Mouse (Mus musculus) forebrain, embryonic 16.5 days (tissue): ENCODE results near the gene Hba-a1. TPM values are rescaled to one million over a fixed set of nuclear protein-coding genes. Genes with fewer than 3 reads are reported as not detected.
A peak's percentile ranks its signal among the peaks of the same experiment; 100 is the strongest.
"Not testable (repeated sequence)": the region's sequence is repeated elsewhere in the genome, so short reads cannot be mapped to it uniquely, and the experiment has no call there.

Source experiments
- ATAC-seq: fragments of 200-750 bp; cut with Nextera tagmentation; 2 replicates; pipeline ENCODE4 v1.8.0; 2017; ENCODE audit warnings: mild to moderate bottlenecking, moderate library complexity
- H3K27ac ChIP-seq: fragments of 300-500 bp; sonication (generic); 2 replicates; pipeline ENCODE4 v1.5.1; 2014; ENCODE audit warnings: low read length, control low read depth
- H3K27me3 ChIP-seq: fragments of 300-500 bp; sonication (generic); replicated peaks from 2 replicates; pipeline ENCODE4 v1.6.1; 2014; ENCODE audit warnings: low read length; ENCODE audit not compliant: control insufficient read depth, insufficient read depth
- H3K36me3 ChIP-seq: fragments of 300-500 bp; sonication (generic); 2 replicates; pipeline ENCODE4 v1.6.1; 2014; ENCODE audit not compliant: control insufficient read depth, insufficient read depth
- H3K4me1 ChIP-seq: fragments of 300-500 bp; sonication (generic); replicated peaks from 2 replicates; pipeline ENCODE4 v1.6.1; 2014; ENCODE audit warnings: low read length; ENCODE audit not compliant: control insufficient read depth, insufficient read depth
- H3K4me2 ChIP-seq: fragments of 300-500 bp; sonication (generic); 2 replicates; pipeline ENCODE4 v1.6.1; 2014; ENCODE audit warnings: mild to moderate bottlenecking, low read length, control low read depth
- H3K4me3 ChIP-seq: fragments of 300-500 bp; sonication (generic); replicated peaks from 2 replicates; pipeline ENCODE4 v1.5.1; 2014; ENCODE audit warnings: mild to moderate bottlenecking, low read length, control low read depth
- H3K9ac ChIP-seq: fragments of 300-500 bp; sonication (generic); replicated peaks from 2 replicates; pipeline ENCODE4 v1.6.1; 2014; ENCODE audit warnings: low read depth, low read length, control low read depth
- H3K9me3 ChIP-seq: fragments of 300-500 bp; sonication (generic); 2 replicates; pipeline ENCODE4 v1.6.1; 2016; ENCODE audit warnings: low read length; ENCODE audit not compliant: control insufficient read depth
- WGBS: fragments of 180-500 bp; shearing (Covaris S2); extraction: QIAGEN DNeasy Blood & Tissue Kit; methylation state at CpG from one replicate; pipeline ENCODE4 v1.1.7; 2014; 5-methylcytosine and 5-hydroxymethylcytosine counted together
- polyA plus RNA-seq: library from polyadenylated mRNA; unstranded; fragments of >200 nt; fragmentation: Nextera tagmentation; extraction: Ambion mirVana; gene quantifications from 2 replicates; pipeline ENCODE4 v1.2.1, GENCODE M21; 2015

Gene Hba-a1
- polyA plus RNA-seq, 1 experiment from 2014 or later, result 2,173 TPM

GRCm38 (mm10) chr11:32286695-32287492, 3.6 kb downstream of the Hba-a1 start, which contains the start of gene Hbq1b:
Gene Hbq1b (plus strand): TSS chr11:32286965.
- H3K27me3 ChIP-seq, H3K4me1 ChIP-seq, H3K36me3 ChIP-seq, H3K27ac ChIP-seq, H3K9me3 ChIP-seq: not testable (repeated sequence)
- Histone ChIP-seq H3K4me2 (peak within 1 kb of the TSS; percentile 42), H3K9ac (peak within 1 kb of the TSS; percentile 36; the same call in 1 of the 2 replicates), H3K4me3 (peak within 1 kb of the TSS; percentile 32)
- ATAC-seq, result peak; percentile 86
- 20% methylated on average over 30 of the region's 33 CpGs for WGBS

- 0 out of 2 replicates have a peak, but pooled peaks cover 2% of the 10 kb centered on the region for H3K27me3 ChIP-seq
- H3K9me3 ChIP-seq, result no peaks in the 10 kb centered on the region
- no peak overlapping the region for H3K4me2 ChIP-seq
- H3K27ac ChIP-seq, result no peak overlapping the region
- no peak for ATAC-seq
- WGBS, result 72% methylated on average over 9 of the region's 9 CpGs
- H3K4me3 ChIP-seq, result no peak overlapping the region; the same call in 1 of the 2 replicates
- H3K36me3 ChIP-seq, result no peaks in the 10 kb centered on the region
- H3K4me1 ChIP-seq, result 0 out of 2 replicates have a peak, but pooled peaks cover 2% of the 10 kb centered on the region
- H3K9ac ChIP-seq, result no peak overlapping the region
Measured at GRCm38 (mm10) chr11:32287493-32287825, 4.1 kb downstream of the Hba-a1 start.

GRCm38 (mm10) chr11:32292819-32293218, 9.5 kb downstream of the Hba-a1 start:
- not testable (repeated sequence) for H3K9me3 ChIP-seq, ATAC-seq, H3K27ac ChIP-seq, H3K4me3 ChIP-seq, H3K36me3 ChIP-seq, H3K27me3 ChIP-seq, H3K4me2 ChIP-seq, H3K4me1 ChIP-seq, H3K9ac ChIP-seq
- 85% methylated on average over 4 of the region's 4 CpGs for WGBS

- not testable (repeated sequence) for H3K9ac ChIP-seq, H3K27me3 ChIP-seq, H3K4me2 ChIP-seq, H3K9me3 ChIP-seq, H3K36me3 ChIP-seq, H3K27ac ChIP-seq, H3K4me3 ChIP-seq, ATAC-seq, H3K4me1 ChIP-seq
- WGBS, result 66% methylated on average over 3 of the region's 3 CpGs
Measured at GRCm38 (mm10) chr11:32293479-32293878, 10.2 kb downstream of the Hba-a1 start.

- not testable (repeated sequence) for H3K9ac ChIP-seq, H3K4me2 ChIP-seq, ATAC-seq, H3K27ac ChIP-seq, H3K36me3 ChIP-seq, H3K27me3 ChIP-seq, H3K4me1 ChIP-seq, H3K9me3 ChIP-seq, H3K4me3 ChIP-seq
- no CpG with 5 or more reads among the region's 4 CpGs for WGBS
Measured at GRCm38 (mm10) chr11:32296203-32296602, 12.9 kb downstream of the Hba-a1 start, which contains the start of gene Hba-a2. Gene Hba-a2 (plus strand): TSS chr11:32296489.

GRCm38 (mm10) chr11:32297417-32297816, 14.1 kb downstream of the Hba-a1 start:
- not testable (repeated sequence) for H3K36me3 ChIP-seq, ATAC-seq, H3K27ac ChIP-seq, H3K9ac ChIP-seq, H3K4me3 ChIP-seq, H3K9me3 ChIP-seq, H3K4me1 ChIP-seq, H3K27me3 ChIP-seq, H3K4me2 ChIP-seq
- WGBS, result 62% methylated on average over 2 of the region's 2 CpGs

GRCm38 (mm10) chr11:32297866-32298531, 14.7 kb downstream of the Hba-a1 start:
- H3K4me2 ChIP-seq, result no peak overlapping the region
- no peak overlapping the region for H3K9ac ChIP-seq
- H3K27me3 ChIP-seq, result no peaks in the 10 kb centered on the region
- H3K27ac ChIP-seq, result no peak overlapping the region
- H3K4me3 ChIP-seq, result no peak overlapping the region
- H3K36me3 ChIP-seq, result no peaks in the 10 kb centered on the region
- ATAC-seq, result no peak
- H3K4me1 ChIP-seq, result peaks cover 1% of the 10 kb centered on the region
- 88% methylated on average over 1 of the region's 1 CpGs for WGBS
- H3K9me3 ChIP-seq, result no peaks in the 10 kb centered on the region

GRCm38 (mm10) chr11:32298532-32298918, 15.2 kb downstream of the Hba-a1 start:
- no peak overlapping the region for H3K27ac ChIP-seq
- no peaks in the 10 kb centered on the region for H3K9me3 ChIP-seq
- no peaks in the 10 kb centered on the region for H3K36me3 ChIP-seq
- peaks cover 4% of the 10 kb centered on the region for H3K4me1 ChIP-seq
- ATAC-seq, result no peak
- H3K9ac ChIP-seq, result no peak overlapping the region
- no peaks in the 10 kb centered on the region for H3K27me3 ChIP-seq
- no peak overlapping the region for H3K4me3 ChIP-seq
- no peak overlapping the region for H3K4me2 ChIP-seq
- WGBS, result 99% methylated on average over 2 of the region's 2 CpGs

GRCm38 (mm10) chr11:32299865-32300264, 16.6 kb downstream of the Hba-a1 start, which contains the start of gene Hbq1a:
Gene Hbq1a (plus strand): TSS chr11:32300069.
- 7% methylated on average over 16 of the region's 16 CpGs for WGBS
- H3K4me2 ChIP-seq, result peak within 1 kb of the TSS; percentile 46

More at GRCm38 (mm10) chr11:32299865-32300264, 16.6 kb downstream of the Hba-a1 start, which contains the start of gene Hbq1a:
- not testable (repeated sequence) for H3K27me3 ChIP-seq, H3K27ac ChIP-seq, H3K36me3 ChIP-seq, H3K4me1 ChIP-seq, H3K9me3 ChIP-seq
- ATAC-seq, result peak; percentile 72
- Histone ChIP-seq H3K9ac (0 out of 2 replicates have a peak within 1 kb of the TSS, but pooled peaks have one; percentile 25), H3K4me3 (peak within 1 kb of the TSS; percentile 30)
